Mouse (Mus musculus) forebrain, embryonic 15.5 days (tissue): ENCODE data around the gene Apex1. TPM values are rescaled to one million over a fixed set of nuclear protein-coding genes. Genes with fewer than 3 reads are reported as not detected.
"Not testable (repeated sequence)": the region's sequence is repeated elsewhere in the genome, so short reads cannot be mapped to it uniquely, and the experiment has no call there.

ENCODE experiments used
- ATAC-seq: fragments of 200-750 bp; cut with Nextera tagmentation; replicated peaks from 2 replicates; pipeline ENCODE4 v1.8.0; 2017; ENCODE audit warnings: mild to moderate bottlenecking, moderate TSS enrichment, moderate library complexity
- H3K27ac ChIP-seq: fragments of 300-500 bp; sonication (generic); replicated peaks from 2 replicates; pipeline ENCODE4 v1.5.1; 2015; ENCODE audit warnings: mild to moderate bottlenecking, inconsistent platforms
- H3K27me3 ChIP-seq: fragments of 300-500 bp; sonication (generic); 2 replicates; pipeline ENCODE4 v1.6.1; 2015; ENCODE audit warnings: inconsistent platforms
- H3K36me3 ChIP-seq: fragments of 300-500 bp; sonication (generic); 2 replicates; pipeline ENCODE4 v1.6.1; 2015; ENCODE audit warnings: mild to moderate bottlenecking, inconsistent platforms
- H3K4me1 ChIP-seq: fragments of 300-500 bp; sonication (generic); 2 replicates; pipeline ENCODE4 v1.6.1; 2015; ENCODE audit warnings: inconsistent platforms
- H3K4me2 ChIP-seq: fragments of 300-500 bp; sonication (generic); replicated peaks from 2 replicates; pipeline ENCODE4 v1.6.1; 2015; ENCODE audit warnings: mild to moderate bottlenecking, inconsistent platforms
- H3K4me3 ChIP-seq: fragments of 300-500 bp; sonication (generic); 2 replicates; pipeline ENCODE4 v1.5.1; 2015; ENCODE audit warnings: mild to moderate bottlenecking, inconsistent platforms
- H3K9ac ChIP-seq: fragments of 300-500 bp; sonication (generic); replicated peaks from 2 replicates; pipeline ENCODE4 v1.6.1; 2015; ENCODE audit warnings: mild to moderate bottlenecking, inconsistent platforms
- H3K9me3 ChIP-seq: fragments of 300-500 bp; sonication (generic); 2 replicates; pipeline ENCODE4 v1.6.1; 2016; ENCODE audit warnings: inconsistent platforms
- WGBS: fragments of 180-500 bp; shearing (Covaris S2); methylation state at CpG from one replicate; pipeline ENCODE4 v1.1.7; 2015; ENCODE audit warnings: mixed read lengths; 5-methylcytosine and 5-hydroxymethylcytosine counted together
- polyA plus RNA-seq: library from polyadenylated mRNA; unstranded; fragments of >200 nt; fragmentation: Nextera tagmentation; extraction: Ambion mirVana; gene quantifications from 2 replicates; pipeline ENCODE4 v1.2.1, GENCODE M21; 2015

Gene Apex1
- polyA plus RNA-seq, 1 experiment from 2014 or later, result 286 TPM

GRCm38 (mm10) chr14:50956724-50957123 is 32.0 kb downstream of the Apex1 start:
- H3K9ac ChIP-seq, H3K27me3 ChIP-seq, H3K36me3 ChIP-seq, H3K4me3 ChIP-seq, H3K9me3 ChIP-seq, H3K4me2 ChIP-seq, H3K27ac ChIP-seq, ATAC-seq, H3K4me1 ChIP-seq: not testable (repeated sequence)
- 79% methylated on average over 6 of the region's 6 CpGs for WGBS

DNA sequence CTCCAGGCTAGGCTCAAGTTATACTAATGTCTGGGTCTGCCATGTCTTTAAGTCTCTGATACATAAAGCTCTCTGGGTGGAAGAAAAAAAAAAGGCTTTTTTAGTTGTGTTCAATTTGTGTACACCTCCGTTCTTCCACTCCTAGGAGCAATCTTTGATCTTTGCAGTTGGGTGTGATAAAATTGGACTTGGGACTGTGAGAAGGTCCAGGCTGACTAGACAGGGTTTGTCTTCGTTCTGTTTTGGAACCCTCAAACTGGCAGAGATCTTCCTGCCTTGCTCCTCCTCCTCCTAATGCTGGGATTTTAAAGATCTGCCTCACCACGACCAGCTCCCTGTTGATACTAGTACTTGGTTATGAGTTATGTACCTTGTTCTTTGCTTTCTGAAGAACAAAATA is 32.4 kb downstream of the Apex1 start:
- 67% methylated on average over 3 of the region's 3 CpGs for WGBS
- H3K4me3 ChIP-seq, H3K9me3 ChIP-seq, H3K27ac ChIP-seq, H3K27me3 ChIP-seq, H3K4me1 ChIP-seq, ATAC-seq, H3K36me3 ChIP-seq, H3K9ac ChIP-seq, H3K4me2 ChIP-seq: not testable (repeated sequence)

- H3K4me2 ChIP-seq, H3K36me3 ChIP-seq, H3K9ac ChIP-seq, H3K9me3 ChIP-seq, H3K4me3 ChIP-seq, ATAC-seq, H3K27ac ChIP-seq, H3K4me1 ChIP-seq, H3K27me3 ChIP-seq: not testable (repeated sequence)
- WGBS, result 92% methylated on average over 5 of the region's 5 CpGs
Measured at GRCm38 (mm10) chr14:50958289-50958995, 33.7 kb downstream of the Apex1 start.

DNA sequence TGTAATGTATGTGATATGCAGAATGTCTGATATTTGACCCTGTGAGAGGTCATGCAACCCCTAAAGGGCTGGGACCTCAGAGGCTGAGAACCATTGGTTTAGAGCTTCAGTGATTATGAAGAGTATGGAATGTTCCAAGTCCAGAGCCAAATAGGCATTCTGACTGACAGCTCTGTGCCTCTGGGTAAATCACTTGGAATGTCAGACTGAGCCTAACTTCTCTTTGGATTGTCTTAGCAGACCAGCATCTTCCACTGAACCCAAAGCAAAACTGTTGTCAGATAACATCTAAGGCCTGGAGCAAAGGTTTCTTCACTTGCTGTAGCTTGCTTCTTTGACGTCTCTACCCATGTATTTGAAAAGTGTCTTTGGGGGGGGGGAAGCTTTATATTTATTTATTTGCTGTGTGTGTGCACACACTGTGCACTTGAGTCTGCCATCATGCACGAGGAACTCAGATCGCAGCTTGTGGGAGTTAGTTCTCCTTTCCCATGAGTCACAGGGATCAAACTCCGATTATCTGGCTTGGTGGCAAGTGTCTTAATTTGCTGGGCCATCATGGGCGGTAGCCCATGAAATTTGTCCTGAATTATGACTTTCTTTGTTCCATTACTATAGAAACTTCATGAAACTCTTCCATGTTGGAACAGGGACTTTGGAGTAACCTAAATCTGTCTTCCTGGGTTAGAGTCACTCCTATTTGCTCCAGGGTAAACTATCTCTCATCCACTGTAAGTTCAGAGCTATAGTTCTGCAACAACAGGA is 43.6 kb downstream of the Apex1 start:
- ATAC-seq, result no peak
- H3K9ac ChIP-seq, result no peak overlapping the region
- no peak overlapping the region for H3K4me3 ChIP-seq
- H3K4me1 ChIP-seq, result peaks cover 10% of the 10 kb centered on the region
- no peaks in the 10 kb centered on the region for H3K27me3 ChIP-seq
- 78% methylated on average over 5 of the region's 5 CpGs for WGBS
- H3K4me2 ChIP-seq, result no peak overlapping the region
- H3K27ac ChIP-seq, result no peak overlapping the region
- H3K9me3 ChIP-seq, result no peaks in the 10 kb centered on the region
- no peaks in the 10 kb centered on the region for H3K36me3 ChIP-seq

DNA sequence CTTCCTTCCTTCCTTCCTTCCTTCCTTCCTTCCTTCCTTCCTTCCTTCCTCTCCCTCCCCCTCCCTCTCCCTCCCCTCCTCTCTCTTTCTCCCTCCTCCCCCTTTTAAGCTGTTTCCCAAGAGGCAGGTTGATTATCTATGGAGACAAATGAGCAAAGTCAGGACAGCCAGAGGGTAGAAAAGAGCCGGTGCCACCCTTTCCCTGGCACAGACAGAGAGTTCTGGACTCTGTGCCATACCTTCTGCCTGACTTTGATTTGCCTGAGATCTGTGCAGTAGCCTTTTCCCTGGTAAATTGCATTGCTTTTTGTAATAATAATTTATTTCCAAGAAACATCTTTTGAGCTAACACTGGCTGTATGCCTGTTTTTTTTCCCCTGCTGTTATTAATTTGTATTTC is 44.3 kb downstream of the Apex1 start:
- H3K4me3 ChIP-seq, result no peak overlapping the region
- H3K4me1 ChIP-seq, result peaks cover 10% of the 10 kb centered on the region
- no peaks in the 10 kb centered on the region for H3K27me3 ChIP-seq
- no peak overlapping the region for H3K9ac ChIP-seq
- H3K9me3 ChIP-seq, result no peaks in the 10 kb centered on the region
- 0 out of 2 replicates have a peak, but pooled peaks have one; percentile 53 for ATAC-seq
- no peak overlapping the region for H3K4me2 ChIP-seq
- WGBS, result 7% methylated on average over 1 of the region's 1 CpGs
- H3K36me3 ChIP-seq, result no peaks in the 10 kb centered on the region
- H3K27ac ChIP-seq, result 0 out of 2 replicates have a peak overlapping the region, but pooled peaks have one; percentile 40

- Histone ChIP-seq H3K9ac (0 out of 2 replicates have a peak overlapping the region, but pooled peaks have one; percentile 3), H3K9me3 (no peaks in the 10 kb centered on the region), H3K4me2 (peak overlapping the region; percentile 23), H3K27me3 (no peaks in the 10 kb centered on the region), H3K4me3 (no peak overlapping the region), H3K27ac (peak overlapping the region; percentile 63; the same call in 1 of the 2 replicates), H3K4me1 (peaks cover 10% of the 10 kb centered on the region), H3K36me3 (no peaks in the 10 kb centered on the region)
- WGBS, result 9% methylated on average over 12 of the region's 12 CpGs
- peak; percentile 82 for ATAC-seq
Measured at GRCm38 (mm10) chr14:50969558-50970544, 45.1 kb downstream of the Apex1 start.

DNA sequence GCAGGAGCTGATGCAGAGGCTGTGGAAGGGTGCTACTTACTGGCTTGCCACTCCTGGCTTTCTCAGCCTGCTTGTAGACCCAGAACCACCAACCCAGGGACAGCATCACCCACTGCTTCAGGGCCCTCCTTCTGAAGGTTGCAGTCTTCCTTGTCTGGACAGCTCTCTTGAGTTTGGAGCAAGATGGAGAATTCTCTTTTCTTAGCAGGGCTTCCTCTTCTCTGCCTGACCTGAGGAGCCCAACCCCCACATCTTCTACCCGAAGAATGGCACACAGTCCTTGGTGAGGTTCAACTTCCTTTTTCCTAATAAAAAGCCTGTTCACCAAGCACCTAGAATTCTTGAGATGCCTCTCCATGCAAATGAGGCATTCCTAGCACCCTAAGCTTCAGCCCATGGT is 46.1 kb downstream of the Apex1 start:
- Histone ChIP-seq H3K27ac (no peak overlapping the region), H3K36me3 (no peaks in the 10 kb centered on the region), H3K9ac (no peak overlapping the region), H3K27me3 (no peaks in the 10 kb centered on the region), H3K9me3 (no peaks in the 10 kb centered on the region), H3K4me2 (no peak overlapping the region), H3K4me1 (peaks cover 10% of the 10 kb centered on the region), H3K4me3 (no peak overlapping the region)
- no peak for ATAC-seq
- WGBS, result 89% methylated on average over 1 of the region's 1 CpGs

- not testable (repeated sequence) for H3K4me1 ChIP-seq, H3K4me2 ChIP-seq, ATAC-seq, H3K4me3 ChIP-seq, H3K27ac ChIP-seq, H3K9ac ChIP-seq, H3K27me3 ChIP-seq, H3K36me3 ChIP-seq, H3K9me3 ChIP-seq
- 89% methylated on average over 5 of the region's 5 CpGs for WGBS
Measured at GRCm38 (mm10) chr14:50973054-50973453, 48.3 kb downstream of the Apex1 start.

GRCm38 (mm10) chr14:50973700-50974099 is 48.9 kb downstream of the Apex1 start:
- WGBS, result 12% methylated on average over 4 of the region's 4 CpGs
- H3K9me3 ChIP-seq, result no peaks in the 10 kb centered on the region
- H3K4me1 ChIP-seq, result peaks cover 10% of the 10 kb centered on the region
- no peak overlapping the region for H3K4me3 ChIP-seq
- ATAC-seq, result no peak
- H3K27ac ChIP-seq, result no peak overlapping the region
- H3K4me2 ChIP-seq, result no peak overlapping the region
- H3K27me3 ChIP-seq, result no peaks in the 10 kb centered on the region
- H3K36me3 ChIP-seq, result no peaks in the 10 kb centered on the region
- H3K9ac ChIP-seq, result no peak overlapping the region

- no peak for ATAC-seq
- no peak overlapping the region for H3K4me3 ChIP-seq
- no peaks in the 10 kb centered on the region for H3K36me3 ChIP-seq
- H3K9ac ChIP-seq, result no peak overlapping the region
- 44% methylated on average over 5 of the region's 5 CpGs for WGBS
- H3K4me2 ChIP-seq, result no peak overlapping the region
- no peak overlapping the region for H3K27ac ChIP-seq
- H3K9me3 ChIP-seq, result no peaks in the 10 kb centered on the region
- H3K4me1 ChIP-seq, result peaks cover 3% of the 10 kb centered on the region
- H3K27me3 ChIP-seq, result no peaks in the 10 kb centered on the region
Measured at GRCm38 (mm10) chr14:50975001-50975400, 50.2 kb downstream of the Apex1 start.

DNA sequence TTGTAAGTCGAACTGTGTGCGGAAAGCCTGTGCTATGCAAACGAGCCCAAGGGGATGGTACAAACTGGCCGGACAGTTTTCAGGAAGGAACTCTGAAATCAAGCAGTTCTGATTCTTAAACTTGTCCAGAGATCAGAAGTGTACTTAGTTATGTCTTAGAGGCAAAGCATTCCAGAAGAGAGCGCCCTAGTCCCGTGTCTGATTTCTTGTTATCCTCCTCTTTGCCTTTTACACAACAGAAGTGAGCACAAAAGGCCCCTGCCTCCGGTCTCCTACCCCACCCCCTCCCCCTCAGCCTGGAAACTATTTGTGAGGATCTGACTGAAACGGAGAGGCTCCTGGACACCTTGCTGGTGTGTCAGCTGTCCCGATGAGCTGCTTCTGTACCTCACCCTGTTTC is 51.9 kb downstream of the Apex1 start:
- no peak overlapping the region for H3K27ac ChIP-seq
- no peaks in the 10 kb centered on the region for H3K9me3 ChIP-seq
- H3K27me3 ChIP-seq, result no peaks in the 10 kb centered on the region
- ATAC-seq, result no peak
- H3K4me1 ChIP-seq, result no peaks in the 10 kb centered on the region
- H3K4me3 ChIP-seq, result no peak overlapping the region
- no peaks in the 10 kb centered on the region for H3K36me3 ChIP-seq
- no peak overlapping the region for H3K4me2 ChIP-seq
- WGBS, result 9% methylated on average over 9 of the region's 9 CpGs
- no peak overlapping the region for H3K9ac ChIP-seq
